Mouse (Mus musculus): Measurements from ENCODE around the gene Arfgap3.
"Not testable (repeated sequence)": the region's sequence is repeated elsewhere in the genome, so short reads cannot be mapped to it uniquely, and the experiment has no call there.

Gene Arfgap3

DNA sequence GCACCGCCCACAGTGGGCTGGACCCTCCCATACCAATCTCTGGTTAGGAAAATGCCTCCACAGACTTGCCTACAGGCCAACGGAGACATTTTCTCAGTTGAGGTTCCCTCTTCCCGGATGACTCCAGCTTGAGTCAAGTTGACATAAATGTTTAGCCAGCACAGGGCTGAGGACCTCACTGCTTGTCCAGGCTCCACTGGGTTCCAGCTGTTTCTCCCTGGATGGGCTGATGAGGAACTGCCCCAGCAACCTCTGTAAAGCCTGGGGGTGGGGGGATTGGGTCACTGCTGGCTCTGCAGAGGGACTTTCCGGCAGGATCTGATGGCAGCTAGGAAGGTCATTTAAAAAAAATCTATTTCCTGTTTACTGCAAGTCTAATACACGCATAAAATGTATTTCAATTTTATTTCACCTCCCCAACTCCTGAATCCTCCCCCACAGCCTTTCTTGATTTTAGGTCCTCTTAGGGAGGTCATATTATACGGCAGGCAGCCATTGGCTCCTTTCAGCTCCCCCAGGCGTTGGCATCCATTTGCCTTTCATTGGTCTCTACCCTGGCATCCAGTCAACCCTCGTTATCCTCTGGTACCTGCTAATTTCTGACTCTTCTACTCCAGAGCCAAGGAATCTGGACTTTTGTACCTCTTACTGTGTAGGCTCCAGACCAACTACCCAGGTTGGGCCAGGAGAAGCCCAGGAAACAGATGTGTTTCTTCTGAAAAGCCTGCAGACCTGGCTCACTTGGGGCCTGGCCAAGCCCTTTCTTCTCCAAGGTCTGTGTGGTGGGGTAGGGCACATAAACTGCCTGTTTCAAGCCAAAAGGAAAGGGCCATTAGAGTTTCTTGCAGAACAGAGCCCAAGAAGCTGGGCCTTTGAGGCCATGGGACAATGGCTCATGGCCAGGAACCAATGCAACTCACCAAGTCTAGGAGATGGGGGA lies 56.1 kb downstream of the Arfgap3 start:
- DNase-seq = no peak

DNA sequence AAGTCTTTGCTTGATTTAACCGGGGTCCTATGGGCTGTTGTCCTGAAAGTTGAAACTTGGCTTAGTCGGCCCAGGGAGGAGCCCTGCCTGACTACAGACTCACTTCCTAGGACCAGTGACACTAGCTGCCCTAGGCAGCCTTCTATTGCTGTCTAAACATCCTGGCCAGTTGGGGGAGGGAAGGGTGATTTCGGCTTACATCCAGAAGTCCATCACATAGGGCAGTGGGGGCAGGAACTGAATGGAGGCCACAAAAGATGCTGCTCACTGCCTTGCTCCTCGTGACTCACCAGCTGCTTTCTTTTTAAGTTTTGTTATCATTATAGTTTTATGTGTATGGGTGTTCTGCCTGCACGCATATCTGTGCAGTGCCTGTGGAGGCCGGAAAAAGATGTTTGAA lies 56.9 kb downstream of the Arfgap3 start:
- no peak for DNase-seq

DNA sequence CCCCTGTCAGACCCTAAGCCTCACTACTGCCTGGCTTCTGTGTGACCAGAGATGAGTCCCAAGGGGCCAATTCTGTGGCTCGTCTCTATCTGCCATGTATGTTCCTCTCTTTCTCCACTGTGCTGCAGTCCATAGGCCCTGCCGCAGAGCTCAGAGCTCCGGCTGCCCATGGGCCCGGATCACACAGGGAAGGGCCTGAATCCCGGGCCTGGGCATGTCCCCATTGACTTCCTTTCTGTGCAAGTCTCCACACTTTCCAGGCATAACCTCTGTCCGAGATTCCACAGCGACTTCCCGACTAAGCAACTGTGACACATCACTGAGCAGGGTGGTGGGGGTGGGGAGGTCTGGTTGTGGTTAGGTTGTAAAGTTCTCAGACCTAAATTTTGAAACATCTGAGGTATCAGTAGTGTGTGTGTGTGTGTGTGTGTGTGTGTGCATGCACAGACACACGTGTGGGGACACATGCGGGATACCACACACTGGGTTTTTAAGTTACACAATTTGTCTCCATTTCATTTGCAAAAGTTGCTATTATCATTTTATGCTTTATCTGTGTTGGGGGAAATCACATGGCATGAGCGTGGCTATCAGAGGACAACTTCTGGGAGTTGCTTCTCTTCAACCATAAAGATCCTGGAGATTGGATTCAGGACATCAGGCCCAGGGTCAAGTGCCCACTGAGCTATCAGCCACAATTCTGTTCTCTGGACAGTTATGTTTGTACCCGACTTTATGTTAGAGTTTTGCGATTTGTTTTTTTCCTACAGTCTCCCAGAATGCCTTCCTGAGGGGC lies 57.6 kb downstream of the Arfgap3 start:
- no peak for DNase-seq

GRCm38 (mm10) chr15:83290899-83291298 lies 59.1 kb downstream of the Arfgap3 start:
- DNase-seq = no peak

DNA sequence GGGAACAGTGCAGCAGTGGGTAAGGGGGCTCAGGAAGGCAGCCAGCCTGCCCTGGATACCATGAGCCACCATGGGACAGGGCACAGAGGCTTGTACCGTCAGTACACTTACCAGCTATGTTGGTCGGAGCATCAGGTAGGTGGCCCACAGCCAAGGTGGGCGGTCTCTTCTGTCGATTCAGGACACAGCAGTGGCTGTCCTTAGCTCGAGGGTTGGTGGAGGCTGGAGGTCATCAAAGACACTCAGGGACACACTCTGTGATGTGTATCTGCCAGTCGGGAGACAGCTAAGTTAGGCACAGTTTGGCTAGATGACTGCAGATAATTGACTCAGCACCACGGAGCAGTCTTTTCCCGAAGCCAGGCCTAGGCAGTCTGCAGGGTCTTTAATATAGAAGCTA lies 65.2 kb downstream of the Arfgap3 start:
- no peak for DNase-seq

- no peak for DNase-seq
Observed at GRCm38 (mm10) chr15:83282397-83282796, 67.7 kb downstream of the Arfgap3 start.

GRCm38 (mm10) chr15:83281303-83281702 lies 68.7 kb downstream of the Arfgap3 start:
- DNase-seq = no peak

- no peak for DNase-seq
Observed at GRCm38 (mm10) chr15:83278579-83278978, 71.5 kb downstream of the Arfgap3 start.

DNA sequence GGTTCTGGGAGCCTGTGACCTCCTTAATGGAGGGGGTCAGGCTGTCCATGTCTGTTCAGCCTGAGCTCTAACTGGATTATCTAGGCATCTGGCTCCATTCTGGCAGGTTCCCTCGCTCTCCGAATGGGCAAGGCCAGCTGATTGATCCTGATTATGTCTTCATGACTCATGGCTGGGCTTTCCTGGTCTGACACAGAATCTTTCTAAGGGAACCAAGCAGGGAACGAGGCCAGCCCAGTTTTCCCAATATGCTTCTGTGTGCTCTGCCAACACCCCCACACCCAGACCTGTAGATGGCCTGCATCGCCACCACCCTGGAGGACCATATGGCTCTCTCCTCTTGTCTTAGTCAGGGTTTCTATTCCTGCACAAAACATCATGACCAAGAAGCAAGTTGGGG lies 72.6 kb downstream of the Arfgap3 start:
- no peak for DNase-seq

DNA sequence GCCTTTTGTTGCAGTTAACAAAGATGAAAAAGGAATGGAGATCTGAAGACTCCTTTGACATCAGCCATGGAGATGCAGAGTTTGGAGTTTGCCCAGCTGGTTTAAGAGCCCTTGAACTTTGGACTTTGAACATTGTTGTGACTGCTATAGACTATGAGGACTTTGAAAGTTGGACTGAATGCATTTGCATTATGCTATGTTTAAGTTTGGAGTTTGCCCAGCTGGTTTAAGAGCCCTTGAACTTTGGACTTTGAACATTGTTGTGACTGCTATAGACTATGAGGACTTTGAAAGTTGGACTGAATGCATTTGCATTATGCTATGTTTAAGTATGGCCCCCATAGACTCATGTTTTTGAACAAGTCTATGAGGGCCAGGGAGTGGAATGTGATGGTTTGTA lies 75.8 kb downstream of the Arfgap3 start:
- not testable (repeated sequence) for DNase-seq

DNA sequence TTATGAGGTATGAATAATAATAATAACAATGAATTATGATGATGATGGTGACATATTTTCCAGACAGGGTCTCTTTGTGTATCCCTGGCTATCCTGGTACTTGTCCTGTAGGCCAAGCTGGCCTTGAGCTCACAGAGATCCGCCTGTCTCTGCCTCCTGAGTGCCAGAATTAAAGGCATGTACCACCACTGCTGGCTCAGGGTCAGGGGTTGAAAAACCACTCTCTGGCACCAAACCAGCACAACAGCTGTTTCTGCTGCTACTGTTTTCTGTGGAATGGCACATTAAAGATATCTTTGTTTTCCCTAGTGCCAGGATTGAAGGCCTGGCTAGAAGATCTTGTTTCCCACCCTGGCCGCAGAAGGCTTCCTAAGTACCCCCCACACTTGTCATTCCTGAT lies 77.0 kb downstream of the Arfgap3 start:
- DNase-seq = no peak

GRCm38 (mm10) chr15:83271221-83271620 lies 78.8 kb downstream of the Arfgap3 start:
- not testable (repeated sequence) for DNase-seq

- not testable (repeated sequence) for DNase-seq
Observed at GRCm38 (mm10) chr15:83269985-83270384, 80.1 kb downstream of the Arfgap3 start.

DNA sequence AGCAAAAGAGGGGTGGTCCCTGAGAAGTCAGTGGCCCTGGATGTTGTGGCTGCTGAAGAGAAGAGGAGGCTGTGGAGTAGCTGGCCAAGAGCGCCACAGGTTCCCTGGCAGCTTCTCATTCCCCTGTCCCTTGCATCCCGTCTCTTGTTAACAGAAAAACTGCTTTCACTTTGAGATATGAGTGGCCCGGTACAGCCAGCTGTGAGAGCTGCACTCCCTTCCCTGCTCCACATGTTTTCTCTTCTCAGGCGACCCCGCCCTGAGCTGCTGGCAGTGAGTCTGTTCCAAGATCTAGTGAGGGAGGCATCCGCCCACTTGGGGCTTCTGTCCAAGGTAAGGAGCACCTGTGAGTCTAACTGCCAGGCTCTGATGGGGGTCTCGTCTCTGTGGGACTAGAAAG lies 81.6 kb downstream of the Arfgap3 start:
- DNase-seq = not testable (repeated sequence)

GRCm38 (mm10) chr15:83265269-83265668 lies 84.8 kb downstream of the Arfgap3 start:
- no peak for DNase-seq

DNA sequence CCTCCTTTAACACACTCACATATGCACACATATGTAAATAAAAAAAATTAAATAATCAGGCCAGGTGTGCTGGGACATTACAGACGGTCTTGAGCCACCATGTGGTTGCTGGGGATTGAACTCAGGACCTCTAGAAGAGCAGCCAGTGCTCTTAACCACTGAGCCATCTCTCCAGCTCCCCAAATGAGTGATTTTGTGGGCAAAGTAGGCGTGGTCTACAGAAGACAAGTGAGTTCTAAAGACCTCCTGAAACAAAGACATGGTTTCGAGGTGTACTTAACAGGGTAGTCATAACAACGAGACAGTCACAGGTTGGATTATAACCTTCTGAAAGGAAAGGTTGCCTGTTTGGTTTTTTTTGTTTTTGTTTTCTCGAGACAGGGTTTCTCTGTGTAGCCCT lies 86.6 kb downstream of the Arfgap3 start:
- no peak for DNase-seq

- no peak for DNase-seq
Observed at GRCm38 (mm10) chr15:83257906-83258305, 92.1 kb downstream of the Arfgap3 start.

- DNase-seq = no peak
Observed at GRCm38 (mm10) chr15:83256491-83256890, 93.6 kb downstream of the Arfgap3 start.

GRCm38 (mm10) chr15:83255944-83256343 lies 94.1 kb downstream of the Arfgap3 start:
- DNase-seq = no peak

DNA sequence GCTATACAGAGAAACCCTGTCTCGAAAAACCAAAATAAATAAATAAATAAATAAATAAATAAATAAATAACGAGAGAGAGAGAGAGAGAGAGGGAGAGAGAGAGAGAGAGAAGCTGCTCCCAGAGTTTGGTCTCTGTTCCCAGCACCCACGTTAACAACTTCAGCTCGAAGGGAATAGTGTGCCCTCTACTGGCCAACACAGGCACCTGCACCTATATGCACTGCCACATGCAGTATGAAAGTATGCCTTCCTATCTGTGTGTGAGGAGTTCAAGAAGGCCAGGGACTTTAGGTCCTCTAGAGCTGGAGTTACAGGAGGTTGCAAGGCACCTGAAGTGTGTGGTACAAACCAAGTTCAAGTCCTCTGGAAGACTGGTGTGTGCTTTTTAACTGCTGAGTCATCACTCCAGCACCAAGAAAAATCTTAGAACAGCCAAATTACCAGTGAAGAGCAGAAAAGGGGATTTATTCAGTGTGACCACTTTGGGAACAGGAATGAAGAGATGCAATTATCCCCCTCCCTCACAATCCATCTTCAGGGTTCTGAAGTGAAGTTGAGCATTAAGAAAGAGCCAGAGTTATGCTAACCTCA lies 94.8 kb downstream of the Arfgap3 start:
- DNase-seq = no peak

- no peak for DNase-seq
Observed at GRCm38 (mm10) chr15:83254372-83255070, 95.5 kb downstream of the Arfgap3 start.

- no peak for DNase-seq
Observed at GRCm38 (mm10) chr15:83252060-83252459, 98.0 kb downstream of the Arfgap3 start.

Measured in thymus, postnatal 4 days (tissue).